Mouse (Mus musculus) limb, embryonic 11.5 days (tissue): ENCODE results near the gene Cenpk. TPM values are rescaled to one million over a fixed set of nuclear protein-coding genes. Genes with fewer than 3 reads are reported as not detected.

Source experiments
- ATAC-seq: fragments of 200-750 bp; cut with Nextera tagmentation; 2 replicates; pipeline ENCODE4 v1.8.0; 2017; ENCODE audit warnings: low read depth; ENCODE audit not compliant: insufficient number of reproducible peaks, low FRiP score, low TSS enrichment
- DNase-seq: peaks from one replicate; pipeline ENCODE4 v3.0.0-alpha.2; 2015; ENCODE audit warnings: low spot score
- H3K27ac ChIP-seq: fragments of 300-500 bp; sonication (generic); replicated peaks from 2 replicates; pipeline ENCODE4 v1.5.1; 2014; ENCODE audit warnings: low read depth, mild to moderate bottlenecking, low read length
- H3K27me3 ChIP-seq: fragments of 300-500 bp; sonication (generic); 2 replicates; pipeline ENCODE4 v1.6.1; 2014; ENCODE audit warnings: mild to moderate bottlenecking, low read length, mixed read lengths; ENCODE audit not compliant: control insufficient read depth, insufficient read depth
- H3K36me3 ChIP-seq: fragments of 300-500 bp; sonication (generic); 2 replicates; pipeline ENCODE4 v1.6.1; 2014; ENCODE audit warnings: mild to moderate bottlenecking, low read length, moderate library complexity, mixed read lengths; ENCODE audit not compliant: control insufficient read depth, insufficient read depth
- H3K4me1 ChIP-seq: fragments of 300-500 bp; sonication (generic); 2 replicates; pipeline ENCODE4 v1.6.1; 2014; ENCODE audit warnings: low read length, mixed read lengths; ENCODE audit not compliant: control insufficient read depth, insufficient read depth
- H3K4me2 ChIP-seq: fragments of 300-500 bp; sonication (generic); 2 replicates; pipeline ENCODE4 v1.6.1; 2014; ENCODE audit warnings: low read depth, mild to moderate bottlenecking, moderate library complexity; ENCODE audit not compliant: severe bottlenecking
- H3K4me3 ChIP-seq: fragments of 300-500 bp; sonication (generic); 2 replicates; pipeline ENCODE4 v1.5.1; 2014; ENCODE audit warnings: low read depth, low read length
- H3K9ac ChIP-seq: fragments of 300-500 bp; sonication (generic); 2 replicates; pipeline ENCODE4 v1.6.1; 2014; ENCODE audit warnings: mild to moderate bottlenecking, low read length
- H3K9me3 ChIP-seq: fragments of 300-500 bp; sonication (generic); 2 replicates; pipeline ENCODE4 v1.6.1; 2016; ENCODE audit warnings: low read length; ENCODE audit not compliant: control insufficient read depth
- WGBS: fragments of 180-500 bp; shearing (Covaris S2); extraction: QIAGEN DNeasy Blood & Tissue Kit; methylation state at CpG from one replicate; pipeline ENCODE4 v1.1.7; 2014; 5-methylcytosine and 5-hydroxymethylcytosine counted together
- polyA plus RNA-seq: library from polyadenylated mRNA; unstranded; fragments of >200 nt; fragmentation: Nextera tagmentation; extraction: Ambion mirVana; gene quantifications from 2 replicates; pipeline ENCODE4 v1.2.1, GENCODE M21; 2014

The Cenpk gene
- polyA plus RNA-seq, 1 experiment from 2014 or later, result 86.4 TPM

- ATAC-seq (no peak), DNase-seq (no peak)
- Histone ChIP-seq H3K4me3 (no peak overlapping the region), H3K36me3 (no peaks in the 10 kb centered on the region), H3K9me3 (no peaks in the 10 kb centered on the region), H3K4me1 (no peaks in the 10 kb centered on the region), H3K27me3 (no peaks in the 10 kb centered on the region), H3K27ac (no peak overlapping the region), H3K9ac (no peak overlapping the region), H3K4me2 (no peak overlapping the region)
- 92% methylated on average over 3 of the region's 3 CpGs for WGBS
Measured at GRCm38 (mm10) chr13:104258997-104259396, 30.6 kb downstream of the Cenpk start.

GRCm38 (mm10) chr13:104285031-104285431, 56.6 kb downstream of the Cenpk start:
- H3K9ac ChIP-seq, result no peak overlapping the region
- no peak overlapping the region for H3K27ac ChIP-seq
- no peak overlapping the region; the same call in 1 of the 2 replicates for H3K4me2 ChIP-seq
- no peak for ATAC-seq
- H3K4me1 ChIP-seq, result no peaks in the 10 kb centered on the region
- under 1% methylated on average over 2 of the region's 2 CpGs for WGBS
- no peaks in the 10 kb centered on the region for H3K36me3 ChIP-seq
- no peaks in the 10 kb centered on the region for H3K27me3 ChIP-seq
- H3K9me3 ChIP-seq, result no peaks in the 10 kb centered on the region
- no peak for DNase-seq
- no peak overlapping the region for H3K4me3 ChIP-seq

- H3K27me3 ChIP-seq, result no peaks in the 10 kb centered on the region
- 4% methylated on average over 10 of the region's 10 CpGs for WGBS
- H3K36me3 ChIP-seq, result no peaks in the 10 kb centered on the region
- H3K9me3 ChIP-seq, result no peaks in the 10 kb centered on the region
- peak overlapping the region; percentile 31; the same call in 1 of the 2 replicates for H3K27ac ChIP-seq
- no peaks in the 10 kb centered on the region for H3K4me1 ChIP-seq
- DNase-seq, result peak; percentile 27
- 0 out of 2 replicates have a peak overlapping the region, but pooled peaks have one; percentile 13 for H3K9ac ChIP-seq
- peak overlapping the region; percentile 55 for H3K4me2 ChIP-seq
- peak overlapping the region; percentile 37 for H3K4me3 ChIP-seq
- no peak for ATAC-seq
Measured at GRCm38 (mm10) chr13:104285737-104286311, 57.4 kb downstream of the Cenpk start.

DNA sequence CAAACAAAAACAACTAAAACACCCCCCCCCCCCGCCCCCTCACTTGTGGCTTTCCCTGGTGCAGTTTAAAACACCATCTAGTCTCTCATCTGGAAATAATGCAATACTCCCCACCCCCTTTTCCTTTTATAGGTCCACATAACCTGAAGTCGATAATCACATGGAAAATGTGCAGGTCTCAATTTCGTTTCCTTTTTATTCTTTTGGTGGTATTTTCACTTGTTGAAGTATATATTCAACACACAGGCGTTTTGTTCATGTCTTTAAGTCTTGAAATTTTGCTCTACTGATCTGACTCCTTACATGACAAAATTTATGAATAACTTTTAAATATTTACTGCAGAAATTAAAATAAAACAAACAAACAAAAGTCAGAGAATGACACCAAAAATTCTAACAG, 57.9 kb downstream of the Cenpk start:
- H3K27me3 ChIP-seq, result no peaks in the 10 kb centered on the region
- H3K27ac ChIP-seq, result peak overlapping the region; percentile 4
- 0% methylated on average over 4 of the region's 4 CpGs for WGBS
- H3K4me2 ChIP-seq, result peak overlapping the region; percentile 55
- no peaks in the 10 kb centered on the region for H3K9me3 ChIP-seq
- no peak for DNase-seq
- H3K36me3 ChIP-seq, result no peaks in the 10 kb centered on the region
- H3K9ac ChIP-seq, result no peak overlapping the region
- ATAC-seq, result 0 out of 2 replicates have a peak, but pooled peaks have one; percentile 4
- peak overlapping the region; percentile 37 for H3K4me3 ChIP-seq
- H3K4me1 ChIP-seq, result no peaks in the 10 kb centered on the region

- Histone ChIP-seq H3K4me1 (no peaks in the 10 kb centered on the region), H3K4me2 (peak overlapping the region; percentile 55), H3K9me3 (no peaks in the 10 kb centered on the region), H3K27me3 (no peaks in the 10 kb centered on the region), H3K4me3 (peak overlapping the region; percentile 37), H3K36me3 (no peaks in the 10 kb centered on the region), H3K9ac (0 out of 2 replicates have a peak overlapping the region, but pooled peaks have one; percentile 19), H3K27ac (peak overlapping the region; percentile 4)
- WGBS, result 0% methylated on average over 10 of the region's 10 CpGs
- ATAC-seq, result peak; percentile 94
- DNase-seq, result peak; percentile 90
Measured at GRCm38 (mm10) chr13:104286897-104287309, 58.5 kb downstream of the Cenpk start.

GRCm38 (mm10) chr13:104287366-104288225, 59.2 kb downstream of the Cenpk start, which contains the start of gene Adamts6:
TSS of gene Adamts6 (plus strand) at chr13:104287835.
- Histone ChIP-seq H3K4me2 (peak within 1 kb of the TSS; percentile 55), H3K9ac (peak within 1 kb of the TSS; percentile 42), H3K36me3 (no peaks in the 10 kb centered on the region), H3K9me3 (no peaks in the 10 kb centered on the region), H3K27ac (peak within 1 kb of the TSS; percentile 16), H3K4me1 (no peaks in the 10 kb centered on the region), H3K4me3 (peak within 1 kb of the TSS; percentile 37), H3K27me3 (no peaks in the 10 kb centered on the region)
- WGBS, result under 1% methylated on average over 23 of the region's 23 CpGs
- DNase-seq (peak; percentile 36), ATAC-seq (no peak)

DNA sequence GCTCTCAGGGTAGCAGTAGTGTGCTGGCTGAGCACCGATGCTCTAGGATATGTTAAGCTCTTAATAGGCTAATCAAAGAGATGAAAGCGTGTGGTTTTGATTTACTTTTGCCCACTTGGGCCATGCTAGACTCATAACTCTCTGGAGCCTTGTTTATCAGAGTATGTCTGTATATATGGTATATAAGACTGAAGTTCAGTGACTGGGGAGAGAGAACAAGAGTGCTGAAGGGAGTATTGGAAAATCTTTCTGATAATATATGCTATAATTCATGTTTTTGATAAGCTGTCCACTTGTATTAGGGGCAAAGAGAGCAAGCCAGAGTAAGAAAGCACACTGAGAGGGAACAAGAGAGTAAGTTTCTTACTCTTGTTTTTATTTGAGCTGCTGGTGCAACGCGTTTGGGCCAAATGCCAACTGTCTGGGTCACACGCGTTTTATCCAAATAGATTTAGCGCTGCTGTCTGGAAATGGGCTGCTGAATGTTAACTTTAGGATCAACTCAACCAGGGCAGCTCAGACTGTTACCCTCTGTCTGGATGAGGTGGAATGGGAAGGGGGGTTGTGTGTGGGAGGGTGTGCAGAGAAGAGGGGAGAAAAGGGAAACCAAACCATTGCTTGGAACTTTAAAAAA, 59.9 kb downstream of the Cenpk start:
- Histone ChIP-seq H3K36me3 (no peaks in the 10 kb centered on the region), H3K4me2 (peak overlapping the region; percentile 55), H3K9ac (peak overlapping the region; percentile 42), H3K27me3 (no peaks in the 10 kb centered on the region), H3K4me1 (no peaks in the 10 kb centered on the region), H3K9me3 (no peaks in the 10 kb centered on the region), H3K27ac (peak overlapping the region; percentile 16; the same call in 1 of the 2 replicates), H3K4me3 (peak overlapping the region; percentile 37)
- ATAC-seq (0 out of 2 replicates have a peak, but pooled peaks have one; percentile 29), DNase-seq (peak; percentile 58)
- WGBS, result under 1% methylated on average over 7 of the region's 7 CpGs

GRCm38 (mm10) chr13:104289176-104289575, 60.8 kb downstream of the Cenpk start:
- Histone ChIP-seq H3K9me3 (no peaks in the 10 kb centered on the region), H3K4me1 (no peaks in the 10 kb centered on the region), H3K4me2 (peak overlapping the region; percentile 10; the same call in 1 of the 2 replicates), H3K27ac (no peak overlapping the region), H3K4me3 (no peak overlapping the region), H3K9ac (no peak overlapping the region), H3K36me3 (no peaks in the 10 kb centered on the region), H3K27me3 (no peaks in the 10 kb centered on the region)
- ATAC-seq (no peak), DNase-seq (no peak)
